Mouse (Mus musculus): ENCODE data around the gene Msh2. TPM values are rescaled to one million over a fixed set of nuclear protein-coding genes. Genes with fewer than 3 reads are reported as not detected.
A peak's percentile ranks its signal among the peaks of the same experiment; 100 is the strongest.
"Not testable (repeated sequence)": the region's sequence is repeated elsewhere in the genome, so short reads cannot be mapped to it uniquely, and the experiment has no call there.

Msh2 gene
- polyA plus RNA-seq, 1 experiment from 2014 or later = 67.3 TPM

DNA sequence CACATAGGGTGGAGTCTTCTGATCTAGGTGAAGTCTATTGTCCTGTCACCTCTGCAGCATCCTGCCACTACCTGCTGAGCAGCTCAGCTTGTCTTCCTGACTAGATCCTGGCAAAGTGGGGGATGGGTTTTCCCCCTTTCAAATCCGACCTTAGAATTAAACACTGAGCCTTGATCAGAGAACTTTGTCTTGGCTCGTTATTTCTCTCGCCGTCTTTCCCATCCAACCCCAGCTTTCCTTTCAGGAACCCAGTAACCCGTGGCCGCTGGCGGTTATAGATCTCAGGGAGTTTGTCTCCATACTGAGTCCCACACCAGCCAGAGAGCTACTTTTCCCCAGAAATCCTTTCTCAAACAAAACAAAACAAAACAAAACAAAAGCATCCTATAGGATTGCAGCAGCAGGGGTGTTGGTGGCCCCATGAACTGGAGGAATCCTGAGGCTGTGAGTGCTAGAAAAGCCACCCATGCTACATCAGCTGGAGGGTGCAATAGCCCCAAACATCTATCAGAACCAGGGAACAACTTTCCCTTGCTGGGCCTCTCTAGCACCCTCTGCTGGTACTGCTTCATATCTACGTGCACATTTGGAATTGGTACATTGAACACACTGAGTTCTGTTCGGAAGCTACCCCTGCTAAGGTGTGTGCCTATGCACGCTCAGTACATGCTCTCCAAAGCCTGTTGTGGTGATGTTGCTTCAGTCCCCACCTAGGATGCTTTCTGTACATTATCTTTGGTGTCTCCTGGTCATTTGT is 6.9 kb upstream of the Msh2 start:
- ATAC-seq (replicated peaks) = no peak
- 78% methylated on average over 10 of the region's 10 CpGs for WGBS
- Histone ChIP-seq H3K27me3 (replicated peaks) (no peaks in the 10 kb centered on the region), H3K36me3 (replicated peaks) (no peaks in the 10 kb centered on the region), H3K4me1 (no peaks in the 10 kb centered on the region), H3K27ac (no peak overlapping the region), H3K4me3 (no peak overlapping the region), H3K9ac (no peak overlapping the region), H3K9me3 (no peaks in the 10 kb centered on the region), H3K4me2 (no peak overlapping the region)

DNA sequence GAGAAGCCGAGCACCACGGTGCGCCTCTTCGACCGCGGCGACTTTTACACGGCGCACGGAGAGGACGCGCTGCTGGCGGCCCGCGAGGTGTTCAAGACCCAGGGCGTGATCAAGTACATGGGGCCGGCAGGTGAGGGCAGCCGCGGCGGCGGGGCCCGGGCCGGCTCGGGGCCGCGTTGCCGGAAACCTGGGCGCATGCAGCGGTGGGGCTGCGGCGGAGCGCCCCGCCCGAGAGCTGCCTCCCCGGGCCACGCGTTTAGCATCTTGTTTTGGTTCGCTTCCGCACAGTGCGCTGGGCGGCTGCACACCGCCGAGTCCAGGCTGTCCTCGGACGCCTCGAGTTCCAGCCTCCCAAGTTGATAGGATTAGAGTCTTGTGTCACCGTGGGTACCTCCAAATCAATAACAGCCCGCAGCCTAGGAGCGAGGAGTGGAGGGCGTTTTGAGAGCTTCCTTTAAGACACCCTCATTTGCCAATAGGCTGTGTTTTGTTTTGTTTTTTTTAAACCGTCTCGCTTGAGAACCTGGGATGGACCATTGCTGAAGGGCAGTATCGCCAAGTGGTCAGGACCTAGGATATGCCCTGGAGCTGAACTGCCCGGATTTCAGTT is 652 bp downstream of the Msh2 start:
- Histone ChIP-seq H3K4me3 (peak overlapping the region; percentile 95), H3K9ac (peak overlapping the region; percentile 79), H3K36me3 (replicated peaks) (no peaks in the 10 kb centered on the region), H3K27me3 (replicated peaks) (no peaks in the 10 kb centered on the region), H3K4me2 (peak overlapping the region; percentile 86), H3K27ac (peak overlapping the region; percentile 88), H3K9me3 (no peaks in the 10 kb centered on the region), H3K4me1 (peaks cover 27% of the 10 kb centered on the region)
- 0% methylated on average over 54 of the region's 54 CpGs for whole genome bisulfite sequencing
- peak; percentile 69 for ATAC-seq (replicated peaks)

DNA sequence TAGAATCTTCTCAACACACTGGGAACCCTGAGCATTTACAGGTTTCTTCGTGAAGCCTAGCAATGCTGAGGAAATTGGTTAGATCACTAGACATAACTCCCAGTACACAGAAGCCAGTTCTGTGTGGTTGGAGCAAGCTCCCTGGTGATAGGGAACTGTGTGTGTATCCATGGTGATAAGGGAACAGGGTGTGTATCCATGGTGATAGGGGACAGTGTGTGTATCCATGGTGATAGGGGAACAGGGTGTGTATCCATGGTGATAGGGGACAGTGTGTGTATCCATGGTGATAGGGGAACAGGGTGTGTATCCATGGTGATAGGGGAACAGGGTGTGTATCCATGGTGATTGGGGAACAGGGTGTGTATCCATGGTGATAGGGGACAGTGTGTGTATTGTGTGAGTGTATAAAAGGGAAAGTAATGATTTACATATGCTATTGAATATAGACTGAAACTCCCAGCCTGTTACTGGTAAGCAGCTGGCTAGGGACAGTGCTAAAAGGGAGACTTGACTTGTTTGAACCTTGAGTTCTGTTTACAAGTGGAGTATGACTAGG is 4.9 kb downstream of the Msh2 start:
- 79% methylated on average over 1 of the region's 1 CpGs for WGBS

DNA sequence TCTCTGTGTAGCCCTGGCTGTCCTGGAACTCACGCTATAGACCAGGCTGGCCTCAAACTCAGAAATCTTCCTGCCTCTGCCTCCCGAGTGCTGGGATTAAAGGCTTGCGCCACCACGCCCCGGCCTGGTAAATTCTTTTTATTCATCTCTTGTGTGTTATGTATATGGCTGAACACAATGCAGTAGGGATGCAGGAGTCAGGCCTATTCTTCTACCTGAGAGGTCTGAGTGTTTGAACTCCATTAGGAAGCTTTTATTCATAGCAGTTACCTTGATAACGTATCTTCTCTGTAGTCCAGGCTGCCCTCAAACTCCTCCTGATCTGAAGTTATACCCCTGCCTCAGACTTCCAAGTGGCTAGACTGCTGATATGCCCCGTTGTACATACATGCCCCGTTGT is 5.5 kb downstream of the Msh2 start:
- ATAC-seq (replicated peaks) = no peak

More for the DNA sequence above, 4.9 kb downstream of the Msh2 start:
- H3K36me3 ChIP-seq (replicated peaks); H3K4me3 ChIP-seq; H3K4me2 ChIP-seq; H3K27me3 ChIP-seq (replicated peaks); ATAC-seq (replicated peaks); H3K9ac ChIP-seq; H3K27ac ChIP-seq; H3K9me3 ChIP-seq: not testable (repeated sequence)
- peaks cover 22% of the 10 kb centered on the region for H3K4me1 ChIP-seq

DNA sequence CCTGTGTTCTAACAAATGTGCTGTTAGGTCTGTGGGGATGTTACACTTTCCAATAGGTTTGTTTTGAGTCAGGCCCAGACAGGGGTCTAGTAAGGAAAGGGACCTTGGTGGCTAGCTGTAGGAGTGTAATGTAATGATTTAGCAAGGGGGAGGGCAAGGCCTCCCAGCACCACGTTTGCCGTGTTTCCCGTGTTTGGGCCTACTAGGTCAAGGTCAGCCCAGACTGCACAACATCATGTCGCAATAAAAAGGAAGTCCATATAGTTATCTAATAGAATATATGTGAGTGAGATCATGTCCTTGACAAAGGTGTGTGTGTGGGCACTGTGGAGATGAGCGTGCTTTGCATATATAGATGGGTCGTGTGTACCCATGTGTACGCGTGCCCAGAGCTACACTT is 17.1 kb downstream of the Msh2 start:
- Histone ChIP-seq H3K36me3 (replicated peaks) (peaks cover 19% of the 10 kb centered on the region; the same call in 1 of the 2 replicates), H3K9me3 (no peaks in the 10 kb centered on the region), H3K4me2 (no peak overlapping the region), H3K4me3 (no peak overlapping the region), H3K4me1 (no peaks in the 10 kb centered on the region), H3K27me3 (replicated peaks) (no peaks in the 10 kb centered on the region), H3K9ac (no peak overlapping the region), H3K27ac (no peak overlapping the region)
- ATAC-seq (replicated peaks) = no peak
- WGBS = 93% methylated on average over 8 of the region's 8 CpGs

More for the DNA sequence above, 5.5 kb downstream of the Msh2 start:
- no peak overlapping the region for H3K27ac ChIP-seq
- peaks cover 21% of the 10 kb centered on the region for H3K4me1 ChIP-seq
- H3K9me3 ChIP-seq = no peaks in the 10 kb centered on the region
- H3K4me3 ChIP-seq = no peak overlapping the region
- WGBS = 95% methylated on average over 8 of the region's 8 CpGs
- H3K27me3 ChIP-seq (replicated peaks) = no peaks in the 10 kb centered on the region
- peaks cover 6% of the 10 kb centered on the region; the same call in 1 of the 2 replicates for H3K36me3 ChIP-seq (replicated peaks)
- no peak overlapping the region for H3K9ac ChIP-seq
- H3K4me2 ChIP-seq = no peak overlapping the region

DNA sequence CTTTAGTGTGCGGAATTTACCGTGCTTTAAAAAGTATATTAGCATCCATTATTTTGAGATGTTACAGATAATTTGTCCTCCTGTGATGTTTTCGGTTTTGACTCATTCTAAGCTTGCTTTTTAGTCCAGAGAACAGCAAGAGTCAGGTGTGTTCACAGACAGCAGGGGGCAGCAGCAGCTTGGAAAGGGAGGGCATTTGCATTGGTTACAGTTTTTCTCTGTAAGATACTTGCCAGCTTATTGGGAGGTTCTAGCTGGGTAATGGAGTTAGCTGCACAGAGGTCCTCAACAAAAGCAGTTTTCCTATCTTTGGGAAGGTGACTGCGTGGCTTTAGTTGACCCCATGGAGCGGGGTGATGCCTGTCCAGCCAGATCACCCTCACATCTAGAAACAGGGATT is 19.8 kb downstream of the Msh2 start:
- Histone ChIP-seq H3K36me3 (replicated peaks) (peaks cover 11% of the 10 kb centered on the region; the same call in 1 of the 2 replicates), H3K4me1 (no peaks in the 10 kb centered on the region), H3K4me3 (no peak overlapping the region), H3K9ac (no peak overlapping the region), H3K27me3 (replicated peaks) (no peaks in the 10 kb centered on the region), H3K9me3 (no peaks in the 10 kb centered on the region), H3K27ac (no peak overlapping the region), H3K4me2 (no peak overlapping the region)
- ATAC-seq (replicated peaks) = peak; percentile 58; the same call in 1 of the 2 replicates
- WGBS = 90% methylated on average over 5 of the region's 5 CpGs

DNA sequence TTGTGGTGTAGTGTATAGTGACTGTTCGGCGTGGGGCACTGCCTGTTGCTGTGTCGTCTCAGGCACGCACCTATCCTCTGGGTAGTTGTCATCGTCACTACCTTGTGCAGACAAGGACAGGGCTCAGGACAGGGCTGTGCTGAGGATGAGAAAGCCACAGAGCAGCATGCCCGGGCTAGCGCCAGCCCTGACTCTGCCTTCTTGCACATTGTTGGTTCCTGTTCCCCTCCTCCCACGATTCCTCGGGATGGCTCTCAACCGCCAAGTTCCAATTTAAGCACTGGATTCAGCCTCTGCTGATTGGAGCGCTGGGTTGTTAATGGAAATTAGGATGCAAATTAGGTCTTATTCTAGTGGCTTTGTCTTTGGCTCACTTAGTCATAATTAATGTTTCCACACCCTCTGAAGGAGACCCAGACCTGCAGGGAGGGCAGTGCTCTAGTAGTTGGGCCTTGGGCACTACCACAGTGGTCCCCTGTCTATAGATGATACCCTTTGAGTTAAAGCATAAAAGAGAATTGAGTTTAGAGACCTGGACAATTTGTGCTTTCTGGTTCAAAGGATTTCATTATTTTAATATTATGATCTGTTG is 23.8 kb downstream of the Msh2 start:
- H3K36me3 ChIP-seq (replicated peaks) = no peaks in the 10 kb centered on the region; the same call in 1 of the 2 replicates
- H3K4me1 ChIP-seq = no peaks in the 10 kb centered on the region
- H3K4me2 ChIP-seq = no peak overlapping the region
- 87% methylated on average over 11 of the region's 11 CpGs for WGBS
- ATAC-seq (replicated peaks) = no peak
- no peaks in the 10 kb centered on the region for H3K9me3 ChIP-seq
- no peak overlapping the region for H3K27ac ChIP-seq
- no peak overlapping the region for H3K4me3 ChIP-seq
- H3K9ac ChIP-seq = no peak overlapping the region
- H3K27me3 ChIP-seq (replicated peaks) = no peaks in the 10 kb centered on the region

DNA sequence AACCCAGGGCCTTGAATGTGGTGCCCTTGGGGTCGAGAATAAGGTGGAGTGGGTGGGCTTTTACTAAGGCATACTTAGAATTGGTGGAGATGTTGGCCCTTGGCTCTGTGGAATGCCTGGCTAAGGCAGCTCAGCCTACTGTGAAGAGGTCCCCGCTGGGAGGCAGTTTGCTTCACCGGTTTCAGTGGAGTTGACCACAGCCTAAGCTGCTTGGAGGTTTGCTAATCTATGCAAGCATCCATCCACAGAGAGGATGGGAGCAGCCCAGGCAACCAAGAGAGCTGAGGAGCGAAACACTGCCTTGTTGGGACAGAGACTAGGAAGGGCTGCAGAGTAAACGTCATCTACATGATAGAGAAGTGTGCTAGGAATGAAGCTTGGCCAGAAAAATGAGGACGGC is 24.7 kb downstream of the Msh2 start:
- Histone ChIP-seq H3K4me2 (no peak overlapping the region), H3K9me3 (no peaks in the 10 kb centered on the region), H3K4me1 (no peaks in the 10 kb centered on the region), H3K36me3 (replicated peaks) (no peaks in the 10 kb centered on the region; the same call in 1 of the 2 replicates), H3K27ac (no peak overlapping the region), H3K27me3 (replicated peaks) (no peaks in the 10 kb centered on the region), H3K9ac (no peak overlapping the region), H3K4me3 (no peak overlapping the region)
- no peak for ATAC-seq (replicated peaks)
- 77% methylated on average over 6 of the region's 6 CpGs for WGBS

DNA sequence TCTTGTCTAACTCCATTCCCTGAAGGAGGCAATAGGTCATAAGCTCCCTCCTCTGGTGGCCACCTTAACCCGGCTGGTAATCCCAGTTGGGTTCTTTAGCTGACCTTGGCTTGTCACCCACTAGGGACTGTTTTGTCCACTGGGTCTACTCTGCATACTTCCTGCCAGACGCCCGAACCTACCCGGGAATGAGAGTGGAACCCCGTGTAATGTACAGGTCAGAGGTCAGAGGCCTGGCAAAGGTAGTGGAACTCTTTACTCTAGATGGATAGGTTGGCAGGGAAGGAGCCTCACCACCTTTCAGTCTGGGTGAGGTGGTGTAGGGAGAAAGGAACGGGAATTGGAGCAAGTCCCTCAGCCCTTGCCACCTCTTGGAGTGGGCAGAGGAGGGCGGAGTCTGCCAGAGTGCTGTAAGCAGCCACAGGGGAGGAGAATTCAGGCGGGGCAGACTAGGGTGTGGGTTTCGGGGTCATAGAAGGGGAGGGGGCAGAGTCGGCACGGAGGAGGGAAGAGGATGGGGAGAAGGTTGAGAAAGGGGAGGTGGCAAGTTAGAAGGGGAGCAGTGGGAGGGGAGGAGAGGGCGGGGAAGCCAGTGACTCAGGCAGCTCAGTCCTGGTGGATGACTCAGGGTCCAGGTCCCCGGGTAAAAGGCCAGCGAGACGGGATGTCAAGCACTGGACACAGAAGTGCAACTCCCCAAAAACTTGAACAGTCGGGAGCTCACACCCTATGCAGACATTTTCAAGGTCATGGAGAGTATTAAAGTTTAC is 27.1 kb downstream of the Msh2 start:
- no peaks in the 10 kb centered on the region for H3K27me3 ChIP-seq (replicated peaks)
- H3K4me2 ChIP-seq = no peak overlapping the region
- 91% methylated on average over 16 of the region's 16 CpGs for WGBS

DNA sequence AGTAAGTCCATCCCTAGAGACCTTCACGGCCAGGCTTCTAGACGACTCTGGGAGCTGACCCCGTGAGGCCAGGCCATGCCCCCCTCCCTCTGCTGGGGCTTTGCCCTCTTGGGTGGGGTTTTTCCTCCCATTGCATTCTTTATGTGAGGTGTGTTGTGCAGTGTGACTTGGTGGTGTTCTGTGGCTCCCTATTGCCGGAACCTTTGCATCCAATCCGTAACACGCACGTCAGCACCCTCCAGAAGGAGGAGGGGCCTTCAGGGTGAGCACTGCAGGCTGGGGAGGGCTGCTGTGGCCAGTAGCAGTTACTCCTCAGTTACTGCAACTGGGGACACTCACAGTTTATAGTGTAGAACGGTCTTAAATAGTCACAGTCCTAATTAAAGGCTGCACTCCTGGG is 28.0 kb downstream of the Msh2 start:
- no peaks in the 10 kb centered on the region; the same call in 1 of the 2 replicates for H3K36me3 ChIP-seq (replicated peaks)
- 82% methylated on average over 8 of the region's 8 CpGs for WGBS
- ATAC-seq (replicated peaks) = no peak

More for the DNA sequence above, 27.1 kb downstream of the Msh2 start:
- H3K27ac ChIP-seq = no peak overlapping the region
- ATAC-seq (replicated peaks) = no peak
- no peaks in the 10 kb centered on the region for H3K9me3 ChIP-seq
- no peaks in the 10 kb centered on the region; the same call in 1 of the 2 replicates for H3K36me3 ChIP-seq (replicated peaks)
- no peak overlapping the region for H3K4me3 ChIP-seq
- H3K9ac ChIP-seq = no peak overlapping the region
- H3K4me1 ChIP-seq = no peaks in the 10 kb centered on the region

DNA sequence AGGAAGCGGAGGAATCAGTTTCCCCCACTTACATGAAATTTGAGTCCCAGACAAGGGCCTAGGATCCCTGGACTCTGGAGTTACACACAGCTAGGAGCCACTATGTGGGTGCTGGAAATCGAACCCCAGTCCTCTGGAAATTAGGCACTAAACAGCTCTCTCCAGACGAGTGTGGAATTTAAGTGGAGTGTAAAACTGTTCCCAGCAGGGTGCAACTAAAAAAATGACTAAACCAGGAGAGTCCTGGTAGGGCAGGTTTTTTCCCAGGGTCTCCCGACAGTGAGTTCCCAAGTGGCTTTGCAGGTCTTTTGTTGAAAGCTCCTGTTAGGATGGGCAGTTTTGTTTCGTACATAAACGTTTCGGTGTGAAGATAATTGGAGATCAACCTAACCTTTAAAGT is 52.6 kb downstream of the Msh2 start:
- Histone ChIP-seq H3K36me3 (replicated peaks) (peaks cover 18% of the 10 kb centered on the region), H3K27me3 (replicated peaks) (no peaks in the 10 kb centered on the region), H3K4me2 (no peak overlapping the region), H3K9ac (no peak overlapping the region), H3K4me3 (no peak overlapping the region), H3K4me1 (no peaks in the 10 kb centered on the region), H3K9me3 (no peaks in the 10 kb centered on the region), H3K27ac (no peak overlapping the region)
- 87% methylated on average over 7 of the region's 7 CpGs for WGBS
- ATAC-seq (replicated peaks) = no peak

More for the DNA sequence above, 28.0 kb downstream of the Msh2 start:
- Histone ChIP-seq H3K4me3 (no peak overlapping the region), H3K4me1 (peaks cover 3% of the 10 kb centered on the region; the same call in 1 of the 2 replicates), H3K27me3 (replicated peaks) (no peaks in the 10 kb centered on the region), H3K4me2 (no peak overlapping the region), H3K9me3 (no peaks in the 10 kb centered on the region), H3K9ac (no peak overlapping the region), H3K27ac (no peak overlapping the region)
